Mouse (Mus musculus): ENCODE data around the gene Klhl7. TPM values are rescaled to one million over a fixed set of nuclear protein-coding genes. Genes with fewer than 3 reads are reported as not detected.

Klhl7 gene
- total RNA-seq (2014; rRNA removed; ENCODE audit: low replicate concordance) (55.3 and 60.0 TPM in 2 replicates), polyA plus RNA-seq (2015; fragmentation: Nextera tagmentation; extraction: Ambion mirVana) (42.4 and 47.1 TPM in 2 replicates)

DNA sequence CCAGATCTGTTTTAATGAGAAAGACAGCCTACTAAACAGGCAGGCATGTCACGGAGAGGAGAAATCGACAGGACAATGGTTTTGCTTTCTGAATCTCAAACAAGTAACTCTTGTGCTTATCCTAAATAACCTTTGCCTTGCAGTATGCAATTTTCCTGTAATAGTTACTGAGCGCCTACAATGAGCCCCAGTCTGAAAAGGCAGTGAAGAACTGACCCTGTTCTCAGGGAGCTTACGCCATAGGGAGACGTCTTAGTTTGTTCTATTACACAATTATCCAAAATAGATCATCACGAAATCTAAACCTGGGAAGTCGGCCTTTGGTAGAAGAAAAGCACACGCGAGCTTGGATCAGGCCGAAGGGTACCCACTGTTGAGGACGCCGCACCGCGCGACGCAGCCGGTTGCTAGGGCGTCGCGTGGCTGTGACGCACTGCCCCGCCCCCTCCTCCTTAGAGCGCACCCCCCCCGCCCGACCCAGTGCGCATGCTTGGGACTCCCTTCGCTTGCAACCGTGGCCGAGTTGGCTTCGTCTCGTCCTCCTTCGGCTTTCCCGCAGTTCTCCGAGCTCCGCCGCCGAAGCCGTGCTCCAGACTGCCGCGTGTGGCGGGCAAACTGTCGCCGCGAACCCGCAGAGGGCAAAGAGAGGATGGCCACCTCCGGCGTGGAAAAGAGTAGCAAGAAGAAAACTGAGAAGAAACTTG, at the start of gene Klhl7:
TSS of gene Klhl7 (plus strand) at position 500 of the 704 bp plus-strand sequence.
- peak within 1 kb of the TSS; percentile 74 for H3K9ac ChIP-seq (replicated peaks; ENCODE audit: low read depth, low read length)
- peak; percentile 95 for ATAC-seq (ENCODE audit: insufficient read depth, low read depth)
- WGBS, result 1% methylated on average over 47 of the region's 47 CpGs

DNA sequence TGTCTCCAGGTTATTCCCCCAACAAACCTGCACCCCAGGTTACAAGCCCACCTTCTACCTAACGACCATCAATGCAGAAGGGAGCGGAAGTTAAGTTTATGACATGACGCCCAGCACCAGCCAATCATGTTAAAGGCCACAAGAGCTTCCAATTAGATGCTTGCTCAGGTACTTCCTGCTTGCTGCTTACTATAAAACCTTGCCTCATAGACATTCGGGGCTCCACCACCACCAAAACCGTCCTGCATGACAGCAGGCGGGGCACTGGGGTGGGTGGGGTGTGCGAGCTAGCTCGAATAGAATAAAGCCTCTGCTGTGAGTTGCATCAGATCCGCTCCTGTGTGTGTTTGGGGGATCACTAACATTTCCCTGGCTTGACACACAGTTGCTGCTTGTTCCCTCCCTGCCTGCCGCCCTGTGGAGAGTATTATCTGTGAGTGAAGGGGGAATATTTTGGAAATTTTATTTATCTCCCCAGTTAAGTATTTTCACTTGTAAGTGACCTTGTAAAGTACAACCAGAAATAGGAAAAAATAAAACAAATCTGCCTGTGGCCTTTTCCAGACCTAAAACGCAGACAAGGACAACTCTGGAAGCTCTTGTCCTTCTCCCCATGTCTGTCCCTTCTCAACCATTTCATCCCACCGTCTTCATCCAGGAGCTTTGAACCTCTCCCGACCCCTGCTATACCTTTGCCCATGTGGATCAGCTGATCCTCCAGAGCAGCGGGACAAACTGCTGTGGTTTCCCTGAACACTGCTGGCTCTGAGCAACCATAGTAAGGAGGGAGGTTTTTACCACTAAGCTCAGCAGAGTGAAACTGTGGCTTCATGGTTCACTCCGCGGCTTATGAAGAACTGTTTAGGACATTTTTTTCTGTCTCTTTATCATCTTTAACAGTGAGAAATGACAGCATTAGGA, 48.4 kb upstream of the Klhl7 start:
- H3K27ac ChIP-seq (ENCODE audit: low read depth), result peak overlapping the region; percentile 96
- no peak overlapping the region for H3K4me3 ChIP-seq (ENCODE audit: low read depth, low read length)
- WGBS, result 57% methylated on average over 16 of the region's 16 CpGs
- TF ChIP-seq EP300 (IDR thresholded peaks at IDR 0.05; ENCODE audit: low read depth) (no peak), CTCF (IDR thresholded peaks at IDR 0.05; ENCODE audit: low read depth) (no peak)
- H3K4me1 ChIP-seq (ENCODE audit: control insufficient read depth, insufficient read depth), result peaks cover 37% of the 10 kb centered on the region
- peaks cover 5% of the 10 kb centered on the region; the same call in 1 of the 2 replicates for H3K9me3 ChIP-seq (replicated peaks; ENCODE audit: control insufficient read depth, low read length)
- DNase-seq (ENCODE audit: low spot score), result no peak
- H3K4me2 ChIP-seq (ENCODE audit: low read depth, low read length), result no peak overlapping the region
- ATAC-seq (ENCODE audit: insufficient read depth, low read depth), result no peak
- H3K9ac ChIP-seq (replicated peaks; ENCODE audit: low read depth, low read length), result 0 out of 2 replicates have a peak overlapping the region, but pooled peaks have one; percentile 32
- H3K36me3 ChIP-seq (replicated peaks; ENCODE audit: control insufficient read depth, insufficient read depth, low read length), result no peaks in the 10 kb centered on the region
- H3K27me3 ChIP-seq (ENCODE audit: control insufficient read depth, insufficient read depth, low read length), result no peaks in the 10 kb centered on the region

More for the DNA sequence above, at the start of gene Klhl7:
- Histone ChIP-seq H3K36me3 (replicated peaks; ENCODE audit: control insufficient read depth, insufficient read depth, low read length) (no peaks in the 10 kb centered on the region), H3K4me1 (ENCODE audit: control insufficient read depth, insufficient read depth) (peaks cover 3% of the 10 kb centered on the region; the same call in 1 of the 2 replicates), H3K27me3 (ENCODE audit: control insufficient read depth, insufficient read depth, low read length) (no peaks in the 10 kb centered on the region), H3K9me3 (replicated peaks; ENCODE audit: control insufficient read depth, low read length) (no peaks in the 10 kb centered on the region), H3K27ac (ENCODE audit: low read depth) (peak within 1 kb of the TSS; percentile 86), H3K4me2 (ENCODE audit: low read depth, low read length) (peak within 1 kb of the TSS; percentile 72), H3K4me3 (ENCODE audit: low read depth, low read length) (peak within 1 kb of the TSS; percentile 63)
- TF ChIP-seq CTCF (IDR thresholded peaks at IDR 0.05; ENCODE audit: low read depth) (no peak), EP300 (IDR thresholded peaks at IDR 0.05; ENCODE audit: low read depth) (no peak)
- DNase-seq (ENCODE audit: low spot score), result peak; percentile 89

DNA sequence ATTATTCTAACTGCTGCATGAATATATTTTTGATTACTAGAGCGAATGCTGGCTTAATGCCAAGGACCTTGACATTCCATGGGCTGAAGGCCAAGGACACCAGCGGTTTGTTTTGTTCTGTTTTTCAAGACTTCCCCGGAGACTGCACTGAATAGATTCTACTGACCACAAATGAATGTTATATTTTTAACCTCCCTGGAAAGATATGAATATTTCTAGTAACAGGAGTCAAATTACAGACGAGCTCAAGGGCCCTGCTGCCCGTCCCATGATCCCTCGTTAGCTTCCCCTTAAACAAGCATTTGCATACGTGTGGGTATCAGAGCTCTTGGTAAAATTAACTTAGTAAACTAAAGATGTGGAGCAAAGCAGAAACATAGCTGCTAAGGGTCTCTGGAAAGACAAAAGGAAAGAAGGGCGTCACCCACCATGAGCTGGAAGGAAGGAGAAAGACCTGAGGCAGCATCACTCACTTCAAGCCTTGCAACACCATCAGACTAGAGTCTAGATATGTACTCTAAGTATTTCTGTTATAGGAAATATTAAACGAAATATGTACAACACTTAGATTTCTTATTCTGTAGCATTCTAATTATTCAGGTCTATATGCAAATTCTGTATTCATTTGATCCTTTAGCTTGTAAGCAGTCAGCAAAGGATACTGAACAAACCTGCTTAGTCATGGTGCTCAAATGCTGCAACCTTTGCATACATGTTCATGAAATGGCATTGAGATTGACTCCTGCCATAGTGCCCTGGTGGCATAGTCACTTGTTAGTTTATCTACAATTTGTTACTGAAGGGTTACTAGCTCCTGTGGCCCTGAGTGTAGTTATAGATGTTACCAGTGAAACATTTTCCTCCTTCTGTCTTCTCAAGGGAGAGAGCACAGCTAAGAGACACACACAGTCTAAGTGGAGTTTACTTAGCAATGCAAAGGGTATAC, 46.9 kb upstream of the Klhl7 start:
- WGBS, result 11% methylated on average over 9 of the region's 9 CpGs
- Histone ChIP-seq H3K4me3 (ENCODE audit: low read depth, low read length) (no peak overlapping the region), H3K4me2 (ENCODE audit: low read depth, low read length) (peak overlapping the region; percentile 33)

DNA sequence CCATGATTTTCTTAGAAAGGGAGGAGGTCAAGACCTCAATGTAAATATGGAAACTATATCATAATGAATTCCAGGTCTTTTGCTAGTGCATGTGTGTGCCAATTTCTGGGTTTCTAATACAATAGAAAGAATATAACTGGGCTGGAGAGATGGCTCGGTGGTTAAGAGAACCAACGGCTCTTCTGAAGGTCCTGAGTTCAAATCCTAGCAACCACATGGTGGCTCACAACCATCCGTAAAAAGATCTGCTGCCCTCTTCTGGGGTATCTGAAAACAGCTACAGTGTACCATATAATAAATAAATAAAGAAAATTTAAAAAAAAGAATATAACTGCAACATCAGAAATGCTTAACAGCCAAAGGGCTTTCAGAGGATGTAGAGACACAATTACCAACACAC, 46.0 kb upstream of the Klhl7 start:
- no peak overlapping the region for H3K4me2 ChIP-seq (ENCODE audit: low read depth, low read length)
- no peak overlapping the region for H3K4me3 ChIP-seq (ENCODE audit: low read depth, low read length)
- no peaks in the 10 kb centered on the region for H3K36me3 ChIP-seq (replicated peaks; ENCODE audit: control insufficient read depth, insufficient read depth, low read length)
- H3K27me3 ChIP-seq (ENCODE audit: control insufficient read depth, insufficient read depth, low read length), result no peaks in the 10 kb centered on the region
- WGBS, result 89% methylated on average over 3 of the region's 3 CpGs
- ATAC-seq (ENCODE audit: insufficient read depth, low read depth), result no peak
- DNase-seq (ENCODE audit: low spot score), result no peak
- H3K9ac ChIP-seq (replicated peaks; ENCODE audit: low read depth, low read length), result no peak overlapping the region
- TF ChIP-seq EP300 (IDR thresholded peaks at IDR 0.05; ENCODE audit: low read depth) (no peak), CTCF (IDR thresholded peaks at IDR 0.05; ENCODE audit: low read depth) (peak; percentile 17; the same call in 1 of the 2 replicates)
- H3K27ac ChIP-seq (ENCODE audit: low read depth), result peak overlapping the region; percentile 96
- H3K9me3 ChIP-seq (replicated peaks; ENCODE audit: control insufficient read depth, low read length), result peaks cover 5% of the 10 kb centered on the region; the same call in 1 of the 2 replicates
- H3K4me1 ChIP-seq (ENCODE audit: control insufficient read depth, insufficient read depth), result peaks cover 15% of the 10 kb centered on the region; the same call in 1 of the 2 replicates

More for the DNA sequence above, 46.9 kb upstream of the Klhl7 start:
- DNase-seq (ENCODE audit: low spot score) (peak; percentile 95), ATAC-seq (ENCODE audit: insufficient read depth, low read depth) (peak; percentile 94)
- no peak overlapping the region for H3K9ac ChIP-seq (replicated peaks; ENCODE audit: low read depth, low read length)
- TF ChIP-seq CTCF (IDR thresholded peaks at IDR 0.05; ENCODE audit: low read depth), result no peak
- TF ChIP-seq EP300 (IDR thresholded peaks at IDR 0.05; ENCODE audit: low read depth), result peak; percentile 73; the same call in 1 of the 2 replicates
- no peaks in the 10 kb centered on the region for H3K36me3 ChIP-seq (replicated peaks; ENCODE audit: control insufficient read depth, insufficient read depth, low read length)
- H3K9me3 ChIP-seq (replicated peaks; ENCODE audit: control insufficient read depth, low read length), result peaks cover 5% of the 10 kb centered on the region; the same call in 1 of the 2 replicates
- H3K4me1 ChIP-seq (ENCODE audit: control insufficient read depth, insufficient read depth), result peaks cover 24% of the 10 kb centered on the region
- H3K27me3 ChIP-seq (ENCODE audit: control insufficient read depth, insufficient read depth, low read length), result no peaks in the 10 kb centered on the region
- H3K27ac ChIP-seq (ENCODE audit: low read depth), result peak overlapping the region; percentile 96

All from heart, postnatal 0 days (tissue).